Mouse (Mus musculus): ENCODE data around the gene Dnm1l.
"Not testable (repeated sequence)": the region's sequence is repeated elsewhere in the genome, so short reads cannot be mapped to it uniquely, and the experiment has no call there.

DNA sequence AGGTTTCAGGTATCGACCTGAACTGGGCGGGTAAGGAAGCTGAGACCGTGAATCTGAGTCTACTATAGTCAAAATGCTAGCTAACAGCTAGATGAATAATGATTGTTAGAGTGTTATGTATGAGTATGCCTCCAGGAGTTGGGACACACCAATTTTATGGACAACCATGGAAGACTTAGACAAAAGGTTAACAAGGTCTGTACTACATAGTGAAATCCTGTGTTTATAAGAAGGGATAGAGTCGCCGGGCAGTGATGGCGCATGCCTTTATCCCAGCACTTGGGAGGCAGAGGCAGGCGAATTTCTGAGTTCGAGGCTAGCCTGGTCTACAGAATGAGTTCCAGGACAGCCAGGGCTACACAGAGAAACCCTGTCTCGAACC, 333 bp upstream of the Dnm1l start:
- TF ChIP-seq CTCF, POLR2A (IDR thresholded peaks at IDR 0.05; ENCODE audit: insufficient read depth, low read depth, low read length): not testable (repeated sequence)
